Mouse (Mus musculus) adrenal gland, adult (tissue): ENCODE measurements around the gene Asic4.

Experiments used
- DNase-seq, 2 experiments: peaks; one replicate each; pipeline ENCODE4 v3.0.0; 2022 to 2023; ENCODE audit warnings: low spot score in 1 of 2; ENCODE audit not compliant: inconsistent age in 2 of 2

The Asic4 gene

GRCm38 (mm10) chr1:75443247-75444024 is 6.8 kb upstream of the Asic4 start:
- no peak for DNase-seq

GRCm38 (mm10) chr1:75444208-75444607 is 6.0 kb upstream of the Asic4 start:
- no peak for DNase-seq

GRCm38 (mm10) chr1:75445141-75445701 is 5.0 kb upstream of the Asic4 start:
- no peak for DNase-seq

- peak; percentile 73 to 89 for DNase-seq
Measured at GRCm38 (mm10) chr1:75445751-75446611, 4.3 kb upstream of the Asic4 start.

GRCm38 (mm10) chr1:75446656-75447055 is 3.6 kb upstream of the Asic4 start:
- no peak for DNase-seq

GRCm38 (mm10) chr1:75447265-75448051 is 2.8 kb upstream of the Asic4 start:
- no peak for DNase-seq

GRCm38 (mm10) chr1:75448052-75448431 is 2.2 kb upstream of the Asic4 start:
- no peak for DNase-seq

GRCm38 (mm10) chr1:75448937-75449336 is 1.3 kb upstream of the Asic4 start:
- no peak for DNase-seq

- DNase-seq, result no peak
Measured at GRCm38 (mm10) chr1:75449377-75450135, 680 bp upstream of the Asic4 start.

- DNase-seq, result no peak
Measured at GRCm38 (mm10) chr1:75451900-75452299, 1.7 kb downstream of the Asic4 start.

- DNase-seq, result no peak
Measured at GRCm38 (mm10) chr1:75455433-75455832, 5.2 kb downstream of the Asic4 start.

- no peak for DNase-seq
Measured at GRCm38 (mm10) chr1:75455948-75456347, 5.7 kb downstream of the Asic4 start.

- DNase-seq, result no peak
Measured at GRCm38 (mm10) chr1:75456746-75457564, 6.7 kb downstream of the Asic4 start.

- no peak for DNase-seq
Measured at GRCm38 (mm10) chr1:75457710-75458024, 7.4 kb downstream of the Asic4 start.

GRCm38 (mm10) chr1:75458025-75458788 is 8.0 kb downstream of the Asic4 start:
- DNase-seq, result peak; percentile 50 to 75

GRCm38 (mm10) chr1:75458789-75459684 is 8.8 kb downstream of the Asic4 start:
- DNase-seq, result no peak

GRCm38 (mm10) chr1:75460297-75460696 is 10.1 kb downstream of the Asic4 start:
- no peak for DNase-seq

GRCm38 (mm10) chr1:75462636-75463035 is 12.4 kb downstream of the Asic4 start:
- no peak for DNase-seq
